Mouse (Mus musculus): ENCODE measurements around the gene Cd209d. TPM values are rescaled to one million over a fixed set of nuclear protein-coding genes. Genes with fewer than 3 reads are reported as not detected.

The Cd209d gene
- polyA plus RNA-seq (2015; fragmentation: Illumina TruSeq; extraction: RNeasy Lipid Tissue Mini Kit (QIAGEN cat#74804); ENCODE audit: insufficient read depth, low read depth, low replicate concordance), result not detected

GRCm38 (mm10) chr8:3878455-3878854 lies at the start of gene Cd209d:
TSS of gene Cd209d (minus strand) at chr8:3878555.

GRCm38 (mm10) chr8:3926744-3927143 lies 48.4 kb upstream of the Cd209d start, which contains the start of gene Cd209b:
TSS of gene Cd209b (minus strand) at chr8:3926844.

GRCm38 (mm10) chr8:3854209-3854608 lies 24.1 kb downstream of the Cd209d start, which contains the start of gene Cd209e:
TSS of gene Cd209e (minus strand) at chr8:3854309.

Other genes with a start within 250 kb of the Cd209d start
- gene Stxbp2, start 247.6 kb downstream of the Cd209d start, polyA plus RNA-seq (2015; fragmentation: Illumina TruSeq; extraction: RNeasy Lipid Tissue Mini Kit (QIAGEN cat#74804); ENCODE audit: insufficient read depth, low read depth, low replicate concordance), result 86.7 TPM
- gene Retn, start 222.8 kb downstream of the Cd209d start, polyA plus RNA-seq (2015; fragmentation: Illumina TruSeq; extraction: RNeasy Lipid Tissue Mini Kit (QIAGEN cat#74804); ENCODE audit: insufficient read depth, low read depth, low replicate concordance), result 15.3 TPM
- not detected for gene Mcemp1, start 212.8 kb downstream of the Cd209d start, polyA plus RNA-seq (2015; fragmentation: Illumina TruSeq; extraction: RNeasy Lipid Tissue Mini Kit (QIAGEN cat#74804); ENCODE audit: insufficient read depth, low read depth, low replicate concordance)
- 4.2 TPM for gene Fcor, start 206.2 kb downstream of the Cd209d start, polyA plus RNA-seq (2015; fragmentation: Illumina TruSeq; extraction: RNeasy Lipid Tissue Mini Kit (QIAGEN cat#74804); ENCODE audit: insufficient read depth, low read depth, low replicate concordance)
- gene Trappc5, start 202.3 kb downstream of the Cd209d start, polyA plus RNA-seq (2015; fragmentation: Illumina TruSeq; extraction: RNeasy Lipid Tissue Mini Kit (QIAGEN cat#74804); ENCODE audit: insufficient read depth, low read depth, low replicate concordance), result 4.5 TPM
- gene Fcer2a, start 184.4 kb downstream of the Cd209d start, polyA plus RNA-seq (2015; fragmentation: Illumina TruSeq; extraction: RNeasy Lipid Tissue Mini Kit (QIAGEN cat#74804); ENCODE audit: insufficient read depth, low read depth, low replicate concordance), result not detected
- gene Clec4g, start 157.9 kb downstream of the Cd209d start, polyA plus RNA-seq (2015; fragmentation: Illumina TruSeq; extraction: RNeasy Lipid Tissue Mini Kit (QIAGEN cat#74804); ENCODE audit: insufficient read depth, low read depth, low replicate concordance), result not detected
- gene Cd209a, start 129.6 kb downstream of the Cd209d start, polyA plus RNA-seq (2015; fragmentation: Illumina TruSeq; extraction: RNeasy Lipid Tissue Mini Kit (QIAGEN cat#74804); ENCODE audit: insufficient read depth, low read depth, low replicate concordance), result 1.0 TPM
- gene Cd209e, start 24.2 kb downstream of the Cd209d start, polyA plus RNA-seq (2015; fragmentation: Illumina TruSeq; extraction: RNeasy Lipid Tissue Mini Kit (QIAGEN cat#74804); ENCODE audit: insufficient read depth, low read depth, low replicate concordance), result not detected
- 0.42 TPM for gene Cd209b, start 48.3 kb upstream of the Cd209d start, polyA plus RNA-seq (2015; fragmentation: Illumina TruSeq; extraction: RNeasy Lipid Tissue Mini Kit (QIAGEN cat#74804); ENCODE audit: insufficient read depth, low read depth, low replicate concordance)
- gene Cd209c, start 76.2 kb upstream of the Cd209d start, polyA plus RNA-seq (2015; fragmentation: Illumina TruSeq; extraction: RNeasy Lipid Tissue Mini Kit (QIAGEN cat#74804); ENCODE audit: insufficient read depth, low read depth, low replicate concordance), result not detected
- 7.1 TPM for gene Cd209f, start 227.3 kb upstream of the Cd209d start, polyA plus RNA-seq (2015; fragmentation: Illumina TruSeq; extraction: RNeasy Lipid Tissue Mini Kit (QIAGEN cat#74804); ENCODE audit: insufficient read depth, low read depth, low replicate concordance)

All from pancreas, adult 10 weeks (tissue).